Mouse (Mus musculus) forebrain, embryonic 15.5 days (tissue): ENCODE measurements at regions not wholly inside any gene's neighbourhood (a gene's known extent, or its start where the extent isn't known, plus 50 kb on each side); places are given as distances from the start of the nearest gene placed in this dataset.

Experiments
- ATAC-seq: fragments of 200-750 bp; cut with Nextera tagmentation; replicated peaks from 2 replicates; pipeline ENCODE4 v1.8.0; 2017; ENCODE audit warnings: mild to moderate bottlenecking, moderate TSS enrichment, moderate library complexity
- H3K27ac ChIP-seq: fragments of 300-500 bp; sonication (generic); replicated peaks from 2 replicates; pipeline ENCODE4 v1.5.1; 2015; ENCODE audit warnings: mild to moderate bottlenecking, inconsistent platforms
- H3K27me3 ChIP-seq: fragments of 300-500 bp; sonication (generic); 2 replicates; pipeline ENCODE4 v1.6.1; 2015; ENCODE audit warnings: inconsistent platforms
- H3K36me3 ChIP-seq: fragments of 300-500 bp; sonication (generic); 2 replicates; pipeline ENCODE4 v1.6.1; 2015; ENCODE audit warnings: mild to moderate bottlenecking, inconsistent platforms
- H3K4me1 ChIP-seq: fragments of 300-500 bp; sonication (generic); 2 replicates; pipeline ENCODE4 v1.6.1; 2015; ENCODE audit warnings: inconsistent platforms
- H3K4me2 ChIP-seq: fragments of 300-500 bp; sonication (generic); replicated peaks from 2 replicates; pipeline ENCODE4 v1.6.1; 2015; ENCODE audit warnings: mild to moderate bottlenecking, inconsistent platforms
- H3K4me3 ChIP-seq: fragments of 300-500 bp; sonication (generic); 2 replicates; pipeline ENCODE4 v1.5.1; 2015; ENCODE audit warnings: mild to moderate bottlenecking, inconsistent platforms
- H3K9ac ChIP-seq: fragments of 300-500 bp; sonication (generic); replicated peaks from 2 replicates; pipeline ENCODE4 v1.6.1; 2015; ENCODE audit warnings: mild to moderate bottlenecking, inconsistent platforms
- H3K9me3 ChIP-seq: fragments of 300-500 bp; sonication (generic); 2 replicates; pipeline ENCODE4 v1.6.1; 2016; ENCODE audit warnings: inconsistent platforms
- WGBS: fragments of 180-500 bp; shearing (Covaris S2); methylation state at CpG from one replicate; pipeline ENCODE4 v1.1.7; 2015; ENCODE audit warnings: mixed read lengths; 5-methylcytosine and 5-hydroxymethylcytosine counted together

- no peak overlapping the region for H3K4me3 ChIP-seq
- 10% methylated on average over 9 of the region's 9 CpGs for WGBS
- H3K4me1 ChIP-seq, result peaks cover 27% of the 10 kb centered on the region
- no peak overlapping the region for H3K9ac ChIP-seq
- H3K27me3 ChIP-seq, result no peaks in the 10 kb centered on the region
- no peak overlapping the region for H3K27ac ChIP-seq
- H3K9me3 ChIP-seq, result no peaks in the 10 kb centered on the region
- no peaks in the 10 kb centered on the region for H3K36me3 ChIP-seq
- H3K4me2 ChIP-seq, result no peak overlapping the region
- peak; percentile 68; the same call in 1 of the 2 replicates for ATAC-seq
Measured at GRCm38 (mm10) chr5:54264867-54265434, 266.7 kb downstream of the Stim2 start.

- Histone ChIP-seq H3K9ac (no peak overlapping the region), H3K27me3 (no peaks in the 10 kb centered on the region), H3K9me3 (no peaks in the 10 kb centered on the region), H3K4me3 (no peak overlapping the region), H3K4me1 (peaks cover 27% of the 10 kb centered on the region), H3K36me3 (no peaks in the 10 kb centered on the region), H3K4me2 (0 out of 2 replicates have a peak overlapping the region, but pooled peaks have one; percentile 6), H3K27ac (0 out of 2 replicates have a peak overlapping the region, but pooled peaks have one; percentile 46)
- peak; percentile 82 for ATAC-seq
- 42% methylated on average over 10 of the region's 10 CpGs for WGBS
Measured at GRCm38 (mm10) chr5:54267905-54268590, 269.7 kb downstream of the Stim2 start.

- Histone ChIP-seq H3K36me3 (no peaks in the 10 kb centered on the region), H3K4me3 (no peak overlapping the region), H3K9me3 (no peaks in the 10 kb centered on the region), H3K27ac (no peak overlapping the region), H3K27me3 (0 out of 2 replicates have a peak, but pooled peaks cover 2% of the 10 kb centered on the region), H3K9ac (no peak overlapping the region), H3K4me2 (no peak overlapping the region), H3K4me1 (no peaks in the 10 kb centered on the region)
- ATAC-seq, result no peak
- 64% methylated on average over 8 of the region's 8 CpGs for WGBS
Measured at GRCm38 (mm10) chr5:54279357-54279756, 281.1 kb downstream of the Stim2 start.

GRCm38 (mm10) chr5:54280670-54281069, 282.4 kb downstream of the Stim2 start:
- WGBS, result 51% methylated on average over 4 of the region's 4 CpGs

GRCm38 (mm10) chr5:54281121-54281520, 282.8 kb downstream of the Stim2 start:
- Histone ChIP-seq H3K27ac (no peak overlapping the region), H3K36me3 (no peaks in the 10 kb centered on the region), H3K4me1 (no peaks in the 10 kb centered on the region), H3K4me2 (no peak overlapping the region), H3K9me3 (no peaks in the 10 kb centered on the region), H3K9ac (no peak overlapping the region), H3K4me3 (no peak overlapping the region), H3K27me3 (no peaks in the 10 kb centered on the region)
- ATAC-seq, result no peak
- 85% methylated on average over 4 of the region's 4 CpGs for WGBS

More at GRCm38 (mm10) chr5:54280670-54281069, 282.4 kb downstream of the Stim2 start:
- H3K4me1 ChIP-seq, result no peaks in the 10 kb centered on the region
- H3K9ac ChIP-seq, result no peak overlapping the region
- no peak overlapping the region for H3K27ac ChIP-seq
- H3K4me2 ChIP-seq, result no peak overlapping the region
- H3K27me3 ChIP-seq, result no peaks in the 10 kb centered on the region
- no peaks in the 10 kb centered on the region for H3K36me3 ChIP-seq
- H3K9me3 ChIP-seq, result no peaks in the 10 kb centered on the region
- H3K4me3 ChIP-seq, result no peak overlapping the region
- ATAC-seq, result no peak

GRCm38 (mm10) chr5:54290372-54291080, 292.2 kb downstream of the Stim2 start:
- Histone ChIP-seq H3K4me1 (0 out of 2 replicates have a peak, but pooled peaks cover 3% of the 10 kb centered on the region), H3K4me2 (no peak overlapping the region), H3K9me3 (no peaks in the 10 kb centered on the region), H3K27me3 (no peaks in the 10 kb centered on the region), H3K4me3 (no peak overlapping the region), H3K27ac (no peak overlapping the region), H3K36me3 (no peaks in the 10 kb centered on the region), H3K9ac (no peak overlapping the region)
- ATAC-seq, result no peak
- WGBS, result 70% methylated on average over 12 of the region's 12 CpGs

GRCm38 (mm10) chr5:54291940-54292339, 293.6 kb downstream of the Stim2 start:
- Histone ChIP-seq H3K4me2 (no peak overlapping the region), H3K9me3 (no peaks in the 10 kb centered on the region), H3K4me3 (no peak overlapping the region), H3K36me3 (no peaks in the 10 kb centered on the region), H3K4me1 (0 out of 2 replicates have a peak, but pooled peaks cover 3% of the 10 kb centered on the region), H3K9ac (no peak overlapping the region), H3K27me3 (no peaks in the 10 kb centered on the region), H3K27ac (no peak overlapping the region)
- ATAC-seq, result no peak
- 16% methylated on average over 5 of the region's 5 CpGs for WGBS

- 88% methylated on average over 8 of the region's 8 CpGs for WGBS
Measured at GRCm38 (mm10) chr5:54313660-54314279, 315.5 kb downstream of the Stim2 start.

GRCm38 (mm10) chr5:54330415-54330814, 332.1 kb downstream of the Stim2 start:
- Histone ChIP-seq H3K9ac (no peak overlapping the region), H3K27ac (no peak overlapping the region), H3K4me1 (no peaks in the 10 kb centered on the region), H3K36me3 (no peaks in the 10 kb centered on the region), H3K4me2 (no peak overlapping the region), H3K4me3 (no peak overlapping the region), H3K27me3 (no peaks in the 10 kb centered on the region), H3K9me3 (no peaks in the 10 kb centered on the region)
- WGBS, result 44% methylated on average over 2 of the region's 2 CpGs
- ATAC-seq, result no peak

More at GRCm38 (mm10) chr5:54313660-54314279, 315.5 kb downstream of the Stim2 start:
- Histone ChIP-seq H3K27ac (no peak overlapping the region), H3K9ac (no peak overlapping the region), H3K36me3 (no peaks in the 10 kb centered on the region), H3K4me2 (no peak overlapping the region), H3K9me3 (no peaks in the 10 kb centered on the region), H3K4me1 (no peaks in the 10 kb centered on the region), H3K4me3 (no peak overlapping the region), H3K27me3 (no peaks in the 10 kb centered on the region)
- no peak for ATAC-seq

- H3K9ac ChIP-seq, result no peak overlapping the region
- H3K36me3 ChIP-seq, result no peaks in the 10 kb centered on the region
- WGBS, result 80% methylated on average over 6 of the region's 6 CpGs
- no peaks in the 10 kb centered on the region for H3K4me1 ChIP-seq
- no peak for ATAC-seq
- H3K4me2 ChIP-seq, result no peak overlapping the region
- no peak overlapping the region for H3K27ac ChIP-seq
- no peak overlapping the region for H3K4me3 ChIP-seq
- no peaks in the 10 kb centered on the region for H3K27me3 ChIP-seq
- H3K9me3 ChIP-seq, result no peaks in the 10 kb centered on the region
Measured at GRCm38 (mm10) chr5:54342976-54343375, 344.7 kb downstream of the Stim2 start.

- Histone ChIP-seq H3K4me2 (no peak overlapping the region), H3K9me3 (no peaks in the 10 kb centered on the region), H3K27ac (no peak overlapping the region), H3K9ac (no peak overlapping the region), H3K27me3 (no peaks in the 10 kb centered on the region), H3K4me3 (no peak overlapping the region), H3K36me3 (no peaks in the 10 kb centered on the region), H3K4me1 (no peaks in the 10 kb centered on the region)
- WGBS, result 92% methylated on average over 3 of the region's 3 CpGs
- ATAC-seq, result no peak
Measured at GRCm38 (mm10) chr5:54343432-54343831, 345.1 kb downstream of the Stim2 start.
